Mouse (Mus musculus): ENCODE measurements around the gene Fastkd3. TPM values are rescaled to one million over a fixed set of nuclear protein-coding genes. Genes with fewer than 3 reads are reported as not detected.
"Not testable (repeated sequence)": the region's sequence is repeated elsewhere in the genome, so short reads cannot be mapped to it uniquely, and the experiment has no call there.

Fastkd3 gene
- total and polyA plus RNA-seq, 3 experiments = 17.8 to 46.6 (median 37.6) TPM

- no peak for TF ChIP-seq ZKSCAN1 (IDR thresholded peaks at IDR 0.05; ENCODE audit: borderline replicate concordance, low read depth, low read length)
Measured at GRCm38 (mm10) chr13:68581747-68582516, at the start of gene Fastkd3, which contains the start of gene Mtrr (continued).

DNA sequence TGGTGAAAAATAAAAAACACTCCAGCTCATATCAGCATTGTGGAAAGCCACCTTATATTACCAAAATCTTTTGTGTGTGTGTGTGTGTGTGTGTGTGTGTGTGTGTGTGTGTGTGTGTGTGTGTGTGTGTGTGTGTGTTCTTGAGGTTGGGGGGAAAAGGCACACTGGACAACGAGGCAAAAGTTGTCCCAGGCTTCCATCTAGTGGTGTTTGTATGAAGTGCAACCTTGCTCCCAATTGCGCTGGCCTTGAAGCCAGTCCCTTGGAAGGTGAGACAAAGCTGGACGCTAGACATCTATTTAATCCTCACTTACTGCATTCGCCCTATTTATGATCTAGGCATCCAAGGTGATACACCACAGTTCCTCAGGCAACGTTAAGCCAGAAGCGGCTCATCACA, 28.6 kb upstream of the Fastkd3 start:
- TF ChIP-seq CTCF (conservative IDR thresholded peaks at IDR 0.05 in 1 of 2, IDR thresholded peaks at IDR 0.05 in 1 of 2; ENCODE audit: low read depth in 2 of 2, low read length in 2 of 2) (peak; percentile 15 to 56; a peak in 3 of 4 replicates), RAD21 (IDR thresholded peaks at IDR 0.05; ENCODE audit: low read depth, low read length) (peak; percentile 57), SMC3 (IDR thresholded peaks at IDR 0.05; ENCODE audit: low read depth, low read length) (peak; percentile 20; the same call in 1 of the 2 replicates)
- dilution Hi-C loops (cut with MboI; ENCODE audit: extremely low pct_ligation_motif_present, extremely low pct_unique_long_range_greater_than_20kb, low sequenced_read_pairs); H3K36me3 ChIP-seq (replicated peaks in 1 of 2; ENCODE audit: control insufficient read depth in 1 of 2, insufficient read depth in 1 of 2, low read length in 1 of 2); in situ Hi-C loops (cut with MboI; ENCODE audit: low pct_ligation_motif_present, low pct_unique_long_range_greater_than_20kb, low sequenced_read_pairs); H3K79me2 ChIP-seq (replicated peaks; ENCODE audit: control insufficient read depth, extremely low read depth, insufficient read depth, poor library complexity, severe bottlenecking); H3K9me3 ChIP-seq (replicated peaks; ENCODE audit: low read length); H3K4me2 ChIP-seq (ENCODE audit: insufficient read depth, low read depth, poor library complexity, severe bottlenecking); H3K27ac ChIP-seq (ENCODE audit: insufficient read depth, low read depth); H3K27me3 ChIP-seq (replicated peaks); H3K9ac ChIP-seq (ENCODE audit: insufficient read depth, low read depth); H3K4me1 ChIP-seq (ENCODE audit: control insufficient read depth in 1 of 2, insufficient read depth in 2 of 2); H3K4me3 ChIP-seq (replicated peaks in 1 of 3; ENCODE audit: low read depth in 2 of 3, low read length in 2 of 3, poor library complexity in 1 of 3): not testable (repeated sequence)
- DNase-seq (ENCODE audit: extremely low read depth) = peak; percentile 17

DNA sequence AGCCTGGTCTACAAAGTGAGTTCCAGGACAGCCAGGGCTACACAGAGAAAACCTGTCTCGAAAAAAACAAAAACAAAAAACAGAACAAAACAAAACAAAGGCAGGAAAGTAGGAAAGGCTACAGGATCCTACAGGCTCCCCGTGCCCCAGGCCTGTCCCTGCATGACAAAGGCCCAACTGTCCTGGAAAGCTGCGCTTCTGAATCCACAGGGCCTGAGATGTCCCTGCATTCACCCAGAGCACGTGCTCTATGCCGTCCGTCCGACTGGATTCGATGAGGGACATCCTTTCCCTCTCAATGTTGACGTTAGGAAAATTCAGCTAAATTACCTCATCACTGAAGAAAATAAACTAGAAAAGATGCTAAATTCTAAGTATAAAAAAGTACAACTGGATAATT, 13.9 kb upstream of the Fastkd3 start:
- Histone ChIP-seq H3K4me2 (ENCODE audit: insufficient read depth, low read depth, poor library complexity, severe bottlenecking) (no peak overlapping the region), H3K27ac (ENCODE audit: insufficient read depth, low read depth) (no peak overlapping the region), H3K27me3 (replicated peaks) (no peaks in the 10 kb centered on the region), H3K9me3 (replicated peaks; ENCODE audit: low read length) (no peaks in the 10 kb centered on the region), H3K36me3 (replicated peaks in 1 of 2; ENCODE audit: control insufficient read depth in 1 of 2, insufficient read depth in 1 of 2, low read length in 1 of 2) (peaks cover 69 to 96% of the 10 kb centered on the region in 2 experiments), H3K9ac (ENCODE audit: insufficient read depth, low read depth) (no peak overlapping the region), H3K4me3 (replicated peaks in 1 of 3; ENCODE audit: low read depth in 2 of 3, low read length in 2 of 3, poor library complexity in 1 of 3) (no peak overlapping the region), H3K4me1 (ENCODE audit: control insufficient read depth in 1 of 2, insufficient read depth in 2 of 2) (no peaks in the 10 kb centered on the region), H3K79me2 (replicated peaks; ENCODE audit: control insufficient read depth, extremely low read depth, insufficient read depth, poor library complexity, severe bottlenecking) (no peaks in the 10 kb centered on the region)
- in situ Hi-C loops (cut with MboI; ENCODE audit: low pct_ligation_motif_present, low pct_unique_long_range_greater_than_20kb, low sequenced_read_pairs) (no loop called here), dilution Hi-C loops (cut with MboI; ENCODE audit: extremely low pct_ligation_motif_present, extremely low pct_unique_long_range_greater_than_20kb, low sequenced_read_pairs) (no loop called here)
- DNase-seq (ENCODE audit: extremely low read depth) = no peak
- no peak for TF ChIP-seq RCOR1 (conservative IDR thresholded peaks at IDR 0.05; ENCODE audit: low read depth, low read length)
- no peak for TF ChIP-seq HCFC1 (IDR thresholded peaks at IDR 0.05; ENCODE audit: low read depth, low read length)
- TF ChIP-seq CHD2 (IDR thresholded peaks at IDR 0.05; ENCODE audit: low read length) = no peak
- TF ChIP-seq POLR2A (IDR thresholded peaks at IDR 0.05; ENCODE audit: low read depth, low read length) = no peak
- no peak for TF ChIP-seq EP300 (IDR thresholded peaks at IDR 0.05; ENCODE audit: low read length)
- no peak for TF ChIP-seq MXI1 (IDR thresholded peaks at IDR 0.05; ENCODE audit: low read depth, low read length)
- TF ChIP-seq TBP (conservative IDR thresholded peaks at IDR 0.05; ENCODE audit: low read depth, low read length) = no peak
- no peak for TF ChIP-seq MAFK (IDR thresholded peaks at IDR 0.05; ENCODE audit: insufficient replicate concordance, low read length)
- no peak for TF ChIP-seq PAX5 (IDR thresholded peaks at IDR 0.05; ENCODE audit: low read length)
